Mouse (Mus musculus) neural tube, postnatal 0 days (tissue): ENCODE results near the gene Gnl2. TPM values are rescaled to one million over a fixed set of nuclear protein-coding genes. Genes with fewer than 3 reads are reported as not detected.

Experiments
- polyA plus RNA-seq: library from polyadenylated mRNA; unstranded; fragments of >200 nt; fragmentation: Nextera tagmentation; extraction: Ambion mirVana; gene quantifications from 2 replicates; pipeline ENCODE4 v1.2.1, GENCODE M21; 2015

The Gnl2 gene
- 74.0 and 75.1 TPM in 2 replicates for polyA plus RNA-seq

DNA sequence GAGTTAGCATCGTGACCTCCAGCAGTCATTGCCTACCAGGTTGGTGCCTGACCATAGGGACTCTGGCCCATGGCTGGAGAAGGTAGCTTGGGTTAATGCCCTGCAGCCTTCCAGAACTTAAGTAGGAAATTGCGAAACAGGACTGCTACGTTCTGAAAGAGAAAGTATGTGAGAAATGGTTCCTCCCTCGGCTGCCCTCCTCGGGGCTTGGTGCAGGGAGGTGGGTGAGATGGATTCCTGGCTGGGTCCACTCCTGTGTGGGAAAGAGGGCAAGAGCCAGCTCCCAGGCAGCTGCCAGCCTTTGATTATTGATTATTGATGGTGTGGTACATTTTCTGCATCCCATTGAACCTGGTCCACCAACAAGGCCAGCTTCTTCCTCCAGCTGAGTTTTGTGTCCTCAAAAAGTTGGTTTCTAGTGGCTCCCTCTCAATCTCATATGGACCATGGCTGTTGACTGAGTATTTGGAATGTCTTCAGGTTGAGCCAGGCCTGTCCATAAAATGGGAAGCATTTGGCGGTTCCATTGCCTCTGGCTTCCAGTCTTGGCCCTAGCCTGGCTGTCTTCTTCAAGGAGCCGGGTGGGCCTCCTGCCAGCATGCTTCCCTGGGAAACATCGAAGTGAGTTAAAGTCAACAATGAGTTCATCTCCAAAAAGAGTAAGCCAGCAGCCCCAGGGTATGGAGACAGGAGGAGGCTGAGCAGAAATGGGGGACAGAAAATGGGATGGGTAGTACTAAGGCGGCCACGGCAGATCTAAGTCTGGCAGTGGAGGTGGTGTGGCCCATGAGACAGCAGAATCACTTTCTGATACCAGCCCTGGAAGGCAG is at the start of gene Gnl2:
Gene Gnl2 (plus strand): TSS at position 780 of the 830 bp plus-strand sequence.

GRCm38 (mm10) chr4:124985671-124986602 is 30.4 kb upstream of the Gnl2 start, which contains the start of gene Rspo1:
Gene Rspo1, plus strand, starts transcription at chr4:124986430.

GRCm38 (mm10) chr4:125065517-125066307 is 49.3 kb downstream of the Gnl2 start, which contains the start of gene Dnali1:
Gene Dnali1, minus strand, starts transcription at chr4:125065703.

DNA sequence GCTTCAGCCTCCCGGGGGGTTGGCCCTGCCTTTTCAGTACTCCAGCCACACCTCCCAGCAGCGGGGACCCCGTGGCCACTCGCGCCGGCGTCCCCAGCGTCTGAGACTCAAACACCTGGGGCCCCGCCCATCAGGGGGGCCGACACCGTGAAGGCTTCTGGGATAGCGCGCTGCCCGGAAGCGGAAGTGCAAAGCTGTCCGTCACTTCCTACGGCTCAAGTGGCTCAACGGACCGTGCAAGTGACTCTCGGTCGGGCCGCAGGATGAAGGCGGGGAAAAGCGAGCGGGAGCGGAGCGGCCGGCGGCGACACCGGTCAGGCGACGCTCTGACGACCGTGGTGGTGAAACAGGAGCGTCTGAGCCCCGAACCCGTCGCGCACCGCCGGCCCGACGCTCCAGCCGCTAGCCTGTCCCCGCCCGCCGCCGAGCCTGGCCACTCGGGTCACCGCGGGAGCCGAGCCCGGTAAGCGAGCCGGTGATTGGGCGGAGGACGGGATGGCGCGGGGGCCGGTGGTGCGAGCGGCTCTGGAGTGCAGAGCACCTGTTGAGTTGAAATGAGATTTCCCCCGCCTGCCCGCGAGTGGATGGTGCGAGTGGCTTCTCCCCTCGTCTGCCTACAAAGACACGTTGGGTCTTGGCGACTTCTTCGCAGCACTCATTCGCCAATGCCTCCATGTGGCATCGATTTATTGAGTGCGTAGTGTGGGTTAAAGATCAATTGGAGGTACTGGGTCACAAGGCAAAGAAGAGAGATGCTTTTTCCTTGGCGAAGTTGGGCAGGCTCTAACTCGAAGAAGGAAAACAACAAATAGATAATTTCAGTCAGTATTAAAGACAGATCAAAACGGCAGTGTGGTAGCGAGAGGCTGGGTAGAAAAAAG is 50.3 kb downstream of the Gnl2 start, which contains the start of gene Snip1:
Gene Snip1 (plus strand): TSS at position 183 of the 881 bp plus-strand sequence.

GRCm38 (mm10) chr4:125084403-125085345 is 68.3 kb downstream of the Gnl2 start, which contains the start of gene Meaf6:
Gene Meaf6, plus strand, starts transcription at chr4:125085134.

Other genes starting within 250 kb of the Gnl2 start
- gene Mtf1, start 214.5 kb upstream of the Gnl2 start, polyA plus RNA-seq = 12.1 and 12.8 TPM in 2 replicates
- 42.8 and 47.8 TPM in 2 replicates for gene Yrdc, start 165.9 kb upstream of the Gnl2 start, polyA plus RNA-seq
- gene 1110065P20Rik, start 165.4 kb upstream of the Gnl2 start, polyA plus RNA-seq = 169 and 185 TPM in 2 replicates
- gene Maneal, start 154.4 kb upstream of the Gnl2 start, polyA plus RNA-seq = 12.5 and 13.1 TPM in 2 replicates
- 12.1 and 14.5 TPM in 2 replicates for gene Epha10, start 135.7 kb upstream of the Gnl2 start, polyA plus RNA-seq
- 9.3 and 12.8 TPM in 2 replicates for gene 9930104L06Rik, start 79.5 kb upstream of the Gnl2 start, polyA plus RNA-seq
- 10.7 and 14.8 TPM in 2 replicates for gene Cdca8, start 77.3 kb upstream of the Gnl2 start, polyA plus RNA-seq
- 1.1 and 1.5 TPM in 2 replicates for gene Rspo1, start 30.2 kb upstream of the Gnl2 start, polyA plus RNA-seq
- 1.1 and 1.2 TPM in 2 replicates for gene Dnali1, start 49.1 kb downstream of the Gnl2 start, polyA plus RNA-seq
- 16.2 and 17.7 TPM in 2 replicates for gene Snip1, start 50.1 kb downstream of the Gnl2 start, polyA plus RNA-seq
- 115 and 117 TPM in 2 replicates for gene Meaf6, start 68.5 kb downstream of the Gnl2 start, polyA plus RNA-seq
- gene Zc3h12a, start 111.3 kb downstream of the Gnl2 start, polyA plus RNA-seq = 0.24 and 0.30 TPM in 2 replicates